ENCODE assay signal across 9 mouse cellular contexts in the genomic region with DNA sequence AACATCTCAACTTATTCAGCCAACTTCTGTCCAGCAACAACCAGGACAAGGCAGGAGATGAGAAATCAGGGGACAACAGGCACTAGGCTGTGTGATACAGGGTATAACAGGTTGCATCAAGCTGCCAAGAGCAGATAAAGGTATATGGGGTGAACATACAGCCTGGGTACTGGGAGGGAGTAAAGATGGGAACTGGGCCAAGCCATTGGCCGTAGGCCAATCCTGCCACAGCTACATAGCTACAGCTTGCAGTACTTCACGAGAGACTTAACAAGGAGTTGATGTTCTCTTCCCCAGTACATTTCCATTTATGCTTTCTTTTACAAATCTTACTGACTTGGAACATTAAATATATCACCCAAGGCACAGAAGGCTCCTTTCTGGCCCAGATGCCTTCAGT.
DNase-seq lines count a peak whose midpoint lies in the region; ATAC-seq and TF ChIP-seq lines count a peak whose summit lies in the region.
"Had no signal": no experiment of that assay in that cellular context is flagged by ENCODE, and none has a peak within 500 bp of the region (broad histone marks: within the 10 kb centered on the region; RNA-seq: fewer than 3 reads in every experiment).

No protein-coding gene starts in this region.

- no peak overlapping the region for H3K4me2 ChIP-seq in forebrain, embryonic 16.5 days (ENCODE audit: low read length)
- H3K4me2 ChIP-seq in forebrain, embryonic 15.5 days (replicated peaks) = no peak overlapping the region
- no peak overlapping the region for H3K4me2 ChIP-seq in lung, postnatal 0 days (replicated peaks; ENCODE audit: low read depth, low read length)
- H3K4me2 ChIP-seq: liver, embryonic 12.5 days had no signal

- H3K9me3 ChIP-seq in forebrain, embryonic 16.5 days (ENCODE audit: control insufficient read depth, low read length) = no peaks in the 10 kb centered on the region
- H3K9me3 ChIP-seq in forebrain, embryonic 15.5 days = no peaks in the 10 kb centered on the region
- H3K9me3 ChIP-seq in lung, postnatal 0 days (ENCODE audit: low read length) = no peaks in the 10 kb centered on the region
- H3K9me3 ChIP-seq: liver, embryonic 12.5 days had no signal

- ATAC-seq in forebrain, embryonic 16.5 days = peak; percentile 81
- no peak; the same call in 1 of the 2 replicates for ATAC-seq in forebrain, embryonic 15.5 days (replicated peaks)
- no peak for ATAC-seq in lung, postnatal 0 days
- ATAC-seq: liver, embryonic 12.5 days had no signal

- peak; percentile 24 for DNase-seq in lung, postnatal 0 days (ENCODE audit: low spot score)
- DNase-seq in lung, adult 18-20 months = no peak
- DNase-seq in frontal cortex, postnatal 25 days (ENCODE audit: low spot score in 2 of 2) = peak; percentile 23 to 49
- DNase-seq in right cerebral cortex, adult 2 months (ENCODE audit: low spot score in 2 of 2) = peak; percentile 52 to 65
- no peak for DNase-seq in spleen, postnatal 36 days (ENCODE audit: low spot score in 2 of 2)
- no peak for DNase-seq in thymus, postnatal 10 days (ENCODE audit: low spot score in 2 of 2)

- H3K36me3 ChIP-seq in forebrain, embryonic 16.5 days (ENCODE audit: control insufficient read depth, insufficient read depth) = no peaks in the 10 kb centered on the region
- H3K36me3 ChIP-seq in forebrain, embryonic 15.5 days = no peaks in the 10 kb centered on the region
- H3K36me3 ChIP-seq in lung, postnatal 0 days (ENCODE audit: insufficient read depth, low read length) = no peaks in the 10 kb centered on the region
- H3K36me3 ChIP-seq: liver, embryonic 12.5 days had no signal

- no peaks in the 10 kb centered on the region for H3K27me3 ChIP-seq in forebrain, embryonic 16.5 days (replicated peaks; ENCODE audit: control insufficient read depth, insufficient read depth, low read length)
- no peaks in the 10 kb centered on the region for H3K27me3 ChIP-seq in forebrain, embryonic 15.5 days
- no peaks in the 10 kb centered on the region for H3K27me3 ChIP-seq in lung, postnatal 0 days (replicated peaks; ENCODE audit: insufficient read depth, low read length)
- H3K27me3 ChIP-seq: liver, embryonic 12.5 days had no signal

- TF ChIP-seq CTCF in lung, postnatal 0 days (IDR thresholded peaks at IDR 0.05) = no peak

- peaks cover 5% of the 10 kb centered on the region; the same call in 1 of the 2 replicates for H3K4me1 ChIP-seq in forebrain, embryonic 16.5 days (replicated peaks; ENCODE audit: control insufficient read depth, insufficient read depth, low read length)
- no peaks in the 10 kb centered on the region for H3K4me1 ChIP-seq in forebrain, embryonic 15.5 days
- no peaks in the 10 kb centered on the region for H3K4me1 ChIP-seq in lung, postnatal 0 days (ENCODE audit: insufficient read depth, low read depth, low read length)
- H3K4me1 ChIP-seq: liver, embryonic 12.5 days had no signal

- H3K9ac ChIP-seq in forebrain, embryonic 16.5 days (replicated peaks; ENCODE audit: low read depth, low read length) = no peak overlapping the region
- H3K9ac ChIP-seq in forebrain, embryonic 15.5 days (replicated peaks) = no peak overlapping the region
- no peak overlapping the region for H3K9ac ChIP-seq in lung, postnatal 0 days (replicated peaks; ENCODE audit: low read depth)
- H3K9ac ChIP-seq: liver, embryonic 12.5 days had no signal

- WGBS in forebrain, embryonic 16.5 days = 21% methylated on average over 2 of the region's 2 CpGs
- WGBS in forebrain, embryonic 15.5 days = 28% methylated on average over 2 of the region's 2 CpGs
- WGBS in lung, postnatal 0 days = 23% methylated on average over 2 of the region's 2 CpGs

- H3K27ac ChIP-seq in forebrain, embryonic 16.5 days (ENCODE audit: low read length) = no peak overlapping the region
- H3K27ac ChIP-seq in forebrain, embryonic 15.5 days (replicated peaks) = no peak overlapping the region
- no peak overlapping the region for H3K27ac ChIP-seq in lung, postnatal 0 days (ENCODE audit: low read length)
- H3K27ac ChIP-seq: liver, embryonic 12.5 days had no signal

- H3K4me3 ChIP-seq in forebrain, embryonic 16.5 days (replicated peaks; ENCODE audit: low read length) = no peak overlapping the region
- no peak overlapping the region for H3K4me3 ChIP-seq in forebrain, embryonic 15.5 days
- H3K4me3 ChIP-seq in lung, postnatal 0 days (ENCODE audit: low read depth, low read length) = no peak overlapping the region
- H3K4me3 ChIP-seq: liver, embryonic 12.5 days had no signal

- no peak for TF ChIP-seq EP300 in lung, postnatal 0 days (IDR thresholded peaks at IDR 0.05)

Comparison
In these comparisons a context has a peak if more than half of its experiments do, and no peak if none do; other contexts are left out.
1. DNase-seq: peak in lung, postnatal 0 days (single experiment), frontal cortex, postnatal 25 days (2 of 2) and right cerebral cortex, adult 2 months (2 of 2); none in lung, adult 18-20 months (0 of 2), spleen, postnatal 36 days (0 of 2) and thymus, postnatal 10 days (0 of 2).